Mouse (Mus musculus): Measurements from ENCODE around the gene Krtap17-1. TPM values are rescaled to one million over a fixed set of nuclear protein-coding genes. Genes with fewer than 3 reads are reported as not detected.

Gene Krtap17-1
- not detected in 2 replicates for total RNA-seq (2012; rRNA removed)
- not detected for polyA plus RNA-seq (2012; ENCODE audit: insufficient read depth in 1 of 2, insufficient read length in 2 of 2, low read depth in 1 of 2, low replicate concordance in 2 of 2, missing spikeins in 1 of 2)

GRCm38 (mm10) chr11:99993620-99994383 is at the start of gene Krtap17-1:
Gene Krtap17-1, minus strand, starts transcription at chr11:99993994.
- H3K9me3 ChIP-seq (replicated peaks; ENCODE audit: insufficient read depth, low read length) = no peaks in the 10 kb centered on the region

GRCm38 (mm10) chr11:100041454-100041853 is 47.7 kb upstream of the Krtap17-1 start, which contains the start of gene Krt34:
Gene Krt34, minus strand, starts transcription at chr11:100041554.
- H3K79me2 ChIP-seq (ENCODE audit: control insufficient read depth, insufficient read depth, low read length, poor library complexity) = no peaks in the 10 kb centered on the region
- H3K27me3 ChIP-seq (ENCODE audit: control insufficient read depth in 1 of 2, insufficient read depth in 2 of 2, low read length in 2 of 2) = no peaks in the 10 kb centered on the region
- H3K27ac ChIP-seq (ENCODE audit: control insufficient read depth, low read depth, low read length) = no peak within 1 kb of the TSS
- no peak for DNase-seq (ENCODE audit: low read depth, low spot score)
- H3K4me1 ChIP-seq (ENCODE audit: control insufficient read depth in 1 of 2, insufficient read depth in 2 of 2, low read length in 2 of 2) = no peaks in the 10 kb centered on the region
- H3K36me3 ChIP-seq (ENCODE audit: control insufficient read depth in 1 of 2, insufficient read depth in 2 of 2, low read length in 2 of 2) = no peaks in the 10 kb centered on the region
- H3K4me3 ChIP-seq (ENCODE audit: control insufficient read depth in 1 of 2, insufficient read depth in 1 of 2, low read depth in 2 of 2, low read length in 2 of 2) = no peak within 1 kb of the TSS
- no peaks in the 10 kb centered on the region for H3K9me3 ChIP-seq (replicated peaks; ENCODE audit: insufficient read depth, low read length)
- TF ChIP-seq GATA1 (IDR thresholded peaks at IDR 0.05; ENCODE audit: low read depth, low read length) (no peak), SMC3 (IDR thresholded peaks at IDR 0.05; ENCODE audit: low read depth, low read length) (no peak), POLR2AphosphoS5 (IDR thresholded peaks at IDR 0.05; ENCODE audit: borderline replicate concordance, low read depth, low read length) (no peak), MXI1 (IDR thresholded peaks at IDR 0.05; ENCODE audit: low read depth, low read length) (no peak), TCF12 (IDR thresholded peaks at IDR 0.05; ENCODE audit: low read depth, low read length) (no peak), POLR2AphosphoS2 (IDR thresholded peaks at IDR 0.05; ENCODE audit: low read length) (no peak), RCOR1 (IDR thresholded peaks at IDR 0.05; ENCODE audit: low read depth, low read length) (no peak), MYC (IDR thresholded peaks at IDR 0.05; ENCODE audit: low read depth, low read length) (no peak), CHD2 (IDR thresholded peaks at IDR 0.05; ENCODE audit: low read length) (no peak), ZC3H11A (IDR thresholded peaks at IDR 0.05; ENCODE audit: low read depth, low read length) (no peak), ELF1 (IDR thresholded peaks at IDR 0.05; ENCODE audit: low read depth, low read length) (no peak), ZMIZ1 (IDR thresholded peaks at IDR 0.05; ENCODE audit: low read depth, low read length) (no peak), TBP (IDR thresholded peaks at IDR 0.05; ENCODE audit: low read depth, low read length) (no peak), SIN3A (IDR thresholded peaks at IDR 0.05; ENCODE audit: low read length) (no peak), ZKSCAN1 (IDR thresholded peaks at IDR 0.05; ENCODE audit: low read depth, low read length) (no peak), MEF2A (IDR thresholded peaks at IDR 0.05; ENCODE audit: extremely low read depth, insufficient replicate concordance, low read depth, low read length, poor library complexity, severe bottlenecking) (no peak), ZNF384 (IDR thresholded peaks at IDR 0.05; ENCODE audit: low read depth, low read length) (no peak), USF2 (IDR thresholded peaks at IDR 0.05; ENCODE audit: borderline replicate concordance in 1 of 2, insufficient read depth in 1 of 2, low read depth in 1 of 2, low read length in 2 of 2) (no peak), NRF1 (IDR thresholded peaks at IDR 0.05; ENCODE audit: insufficient read depth, low read depth, low read length, poor library complexity, severe bottlenecking) (no peak), HCFC1 (IDR thresholded peaks at IDR 0.05; ENCODE audit: low read depth, low read length) (no peak)
- H3K9ac ChIP-seq (ENCODE audit: control insufficient read depth, low read depth, low read length, poor library complexity, severe bottlenecking) = no peak within 1 kb of the TSS

More at GRCm38 (mm10) chr11:99993620-99994383, at the start of gene Krtap17-1:
- Histone ChIP-seq H3K27ac (ENCODE audit: control insufficient read depth, low read depth, low read length) (no peak within 1 kb of the TSS), H3K4me3 (ENCODE audit: control insufficient read depth in 1 of 2, insufficient read depth in 1 of 2, low read depth in 2 of 2, low read length in 2 of 2) (no peak within 1 kb of the TSS), H3K36me3 (ENCODE audit: control insufficient read depth in 1 of 2, insufficient read depth in 2 of 2, low read length in 2 of 2) (no peaks in the 10 kb centered on the region), H3K27me3 (ENCODE audit: control insufficient read depth in 1 of 2, insufficient read depth in 2 of 2, low read length in 2 of 2) (no peaks in the 10 kb centered on the region), H3K9ac (ENCODE audit: control insufficient read depth, low read depth, low read length, poor library complexity, severe bottlenecking) (no peak within 1 kb of the TSS), H3K79me2 (ENCODE audit: control insufficient read depth, insufficient read depth, low read length, poor library complexity) (no peaks in the 10 kb centered on the region), H3K4me1 (ENCODE audit: control insufficient read depth in 1 of 2, insufficient read depth in 2 of 2, low read length in 2 of 2) (no peaks in the 10 kb centered on the region)
- DNase-seq (ENCODE audit: low read depth, low spot score) = no peak
- TF ChIP-seq NRF1 (IDR thresholded peaks at IDR 0.05; ENCODE audit: insufficient read depth, low read depth, low read length, poor library complexity, severe bottlenecking) = no peak
